Mouse (Mus musculus) testis, adult 2 months (tissue): ENCODE results near the gene Kctd20.
"Not testable (repeated sequence)": the region's sequence is repeated elsewhere in the genome, so short reads cannot be mapped to it uniquely, and the experiment has no call there.

Experiments
- CTCF ChIP-seq: fragments of 200-500 bp; IDR thresholded peaks from 2 replicates; pipeline ENCODE4 v1.5.1; 2012; ENCODE audit warnings: low read depth, mild to moderate bottlenecking, inconsistent platforms, low read length, moderate library complexity; ENCODE audit not compliant: control insufficient read depth, insufficient read depth, insufficient replicate concordance
- POLR2A ChIP-seq: fragments of 200-500 bp; IDR thresholded peaks from 2 replicates; pipeline ENCODE4 v1.6.1; 2012; ENCODE audit warnings: low read depth, mild to moderate bottlenecking, inconsistent platforms, low read length, moderate library complexity; ENCODE audit not compliant: control insufficient read depth

DNA sequence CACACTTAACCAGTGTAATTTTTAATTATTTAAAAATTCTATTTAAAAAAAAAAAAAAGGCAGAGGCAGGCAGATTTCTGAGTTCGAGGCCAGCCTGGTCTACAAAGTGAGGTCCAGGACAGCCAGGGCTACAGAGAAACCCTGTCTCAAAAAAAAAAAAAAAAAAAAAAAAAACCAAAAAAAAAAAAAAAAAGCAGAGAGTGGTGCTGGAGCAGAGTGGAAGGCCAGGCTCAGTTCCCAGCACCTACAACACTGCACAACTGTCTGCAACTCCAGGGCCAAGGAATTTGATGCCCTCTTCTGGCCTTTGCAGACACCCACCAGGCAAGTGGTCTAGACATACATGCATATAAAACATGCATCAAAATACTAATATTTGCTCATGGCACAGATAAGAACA is 41.3 kb downstream of the Kctd20 start:
- TF ChIP-seq CTCF, POLR2A: not testable (repeated sequence)
